Mouse (Mus musculus) cerebellum, postnatal 36 days (tissue): ENCODE data around the gene Bap1.
A peak's percentile ranks its signal among the peaks of the same experiment; 100 is the strongest.

Source experiments
- DNase-seq, 2 experiments: peaks; one replicate each; pipeline ENCODE4 v3.0.0; 2021 to 2022; ENCODE audit warnings: mixed read lengths in 2 of 2

Gene Bap1

DNA sequence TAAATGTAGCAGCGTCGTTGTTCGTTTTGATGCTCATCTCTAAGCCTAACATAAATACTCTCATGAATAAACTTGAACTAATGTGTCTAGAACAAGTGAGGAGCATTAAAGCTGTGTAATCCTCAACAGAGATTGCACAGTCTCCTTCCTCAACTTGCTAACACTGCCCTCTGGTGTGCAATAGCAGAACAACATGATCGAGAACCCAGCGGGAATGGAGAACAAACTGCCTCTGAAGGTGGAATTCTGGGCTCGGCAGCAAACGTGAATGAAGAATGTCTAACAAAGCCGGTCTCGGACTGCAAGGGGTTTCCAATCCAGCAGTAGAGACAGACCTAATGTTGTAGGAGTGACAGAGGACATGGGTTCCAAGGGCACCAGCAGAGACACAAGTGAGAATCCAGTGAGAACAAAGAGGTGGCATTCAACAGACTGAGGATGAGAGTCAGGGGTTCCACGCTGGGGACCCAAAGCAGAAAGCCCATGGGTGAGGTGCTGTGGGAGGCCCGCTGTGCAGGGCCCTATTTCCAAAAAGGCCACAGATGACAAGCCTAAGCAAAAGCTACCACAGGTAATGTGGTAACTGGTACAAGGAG, 17.2 kb upstream of the Bap1 start:
- DNase-seq = peak; percentile 83 to 91

DNA sequence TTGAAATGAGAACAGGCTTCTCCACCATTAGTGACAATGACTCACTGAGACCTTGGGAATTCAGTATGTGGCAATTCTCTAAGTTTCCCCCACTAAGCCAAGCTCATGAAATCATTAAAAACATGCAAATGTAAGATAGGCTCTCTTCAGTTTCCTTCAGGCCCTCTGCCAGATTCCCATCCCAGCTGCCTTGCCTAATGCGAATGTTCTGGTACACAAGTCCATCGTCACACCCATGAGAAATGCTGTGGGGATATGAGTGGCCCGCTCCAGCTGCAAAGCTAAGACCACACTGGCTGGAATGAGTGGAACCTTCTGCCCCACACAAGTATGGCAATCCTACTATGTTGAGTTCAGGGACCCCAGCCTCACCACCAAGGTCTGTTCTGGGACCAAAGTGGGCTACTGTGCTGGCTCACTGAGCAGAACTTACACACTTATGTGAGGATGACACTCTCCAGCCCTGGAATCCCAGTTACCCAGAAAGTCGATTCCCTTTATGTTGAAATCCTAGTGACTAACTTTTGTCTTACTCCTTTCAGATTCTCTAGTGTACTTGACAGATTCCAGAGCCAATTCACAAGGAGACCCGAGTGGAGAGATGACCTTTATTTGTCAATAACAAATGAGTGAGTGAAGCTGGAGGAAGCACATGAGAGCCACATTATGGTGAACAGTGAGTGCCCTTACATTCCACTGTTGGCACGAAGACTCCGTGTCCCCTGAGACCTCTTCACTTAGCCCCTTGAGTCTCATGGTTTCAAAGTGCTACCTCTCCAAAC, 14.0 kb upstream of the Bap1 start:
- no peak for DNase-seq

DNA sequence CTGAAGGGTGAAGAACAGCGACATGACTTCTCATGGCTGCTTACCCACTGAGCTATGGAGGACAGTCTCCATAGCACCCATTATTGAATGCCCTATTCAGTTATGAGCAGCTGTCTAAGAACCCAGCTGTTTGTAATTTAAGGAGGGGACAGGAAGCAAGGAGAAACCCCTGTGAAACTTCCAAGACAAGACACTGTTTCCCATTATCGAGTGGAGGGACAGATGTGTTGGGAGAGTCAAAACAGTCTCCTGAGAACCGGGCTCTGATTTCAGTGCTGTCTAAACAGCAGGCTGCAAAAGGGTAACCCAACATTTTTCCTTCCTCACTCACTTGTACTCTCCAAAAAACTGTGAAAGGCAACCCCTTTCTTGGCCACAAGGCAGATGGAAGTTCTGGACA, 10.7 kb upstream of the Bap1 start:
- no peak for DNase-seq

DNA sequence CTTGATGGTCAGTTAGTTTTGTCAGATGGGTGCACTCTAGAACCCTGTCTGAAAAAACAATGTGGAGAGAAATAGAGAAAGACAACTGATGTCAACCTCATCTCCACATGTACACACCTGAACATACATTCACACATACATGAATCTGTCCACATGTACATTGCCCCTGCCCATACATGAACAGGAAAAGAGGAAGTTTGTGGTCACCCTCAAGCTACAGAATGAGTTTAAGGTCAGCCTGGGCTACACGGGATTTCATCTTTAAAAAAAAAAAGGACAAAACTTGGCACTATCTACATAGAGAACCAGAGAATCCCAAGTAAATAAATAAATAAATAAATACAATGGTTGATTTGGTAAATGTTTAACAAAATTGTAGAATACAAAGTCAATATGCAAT, 6.5 kb upstream of the Bap1 start:
- DNase-seq = no peak

DNA sequence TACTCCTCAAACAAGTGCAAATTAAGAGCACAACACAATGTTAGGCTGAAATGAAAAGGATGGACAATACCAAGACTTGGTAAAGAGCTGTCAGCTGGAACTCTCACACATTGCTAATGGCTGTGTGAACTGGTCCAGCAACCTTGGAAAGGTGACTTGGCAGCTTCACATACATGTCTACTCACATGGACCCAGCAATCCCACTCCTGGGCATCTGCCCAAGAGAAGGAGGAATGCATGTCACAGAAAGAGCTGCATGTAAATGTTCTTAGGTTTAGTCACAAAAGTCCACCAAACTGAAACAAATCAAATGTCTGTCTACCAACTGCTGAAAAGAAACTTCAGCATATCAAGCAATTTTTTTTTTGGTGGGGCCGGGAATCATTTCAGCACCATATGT, 5.3 kb upstream of the Bap1 start:
- no peak for DNase-seq

DNA sequence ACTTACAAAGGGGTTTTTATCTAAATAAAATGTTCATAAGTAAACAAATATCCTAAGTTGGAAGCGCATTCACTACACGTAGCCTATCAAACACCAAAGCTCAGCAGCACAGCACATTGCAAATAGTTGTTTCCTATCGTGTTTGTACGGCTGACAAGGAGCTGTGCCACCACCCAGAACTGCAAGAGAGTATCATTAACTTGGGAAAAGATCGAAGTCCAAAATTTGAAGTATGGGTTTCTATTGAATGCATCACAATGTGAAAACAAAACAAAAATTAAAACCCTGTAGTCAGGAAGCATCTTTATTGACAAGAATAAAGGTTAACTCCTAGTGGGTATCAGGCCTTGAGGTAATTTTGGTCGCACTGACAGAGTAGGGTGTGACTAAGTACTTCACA, 2.9 kb upstream of the Bap1 start:
- no peak for DNase-seq

DNA sequence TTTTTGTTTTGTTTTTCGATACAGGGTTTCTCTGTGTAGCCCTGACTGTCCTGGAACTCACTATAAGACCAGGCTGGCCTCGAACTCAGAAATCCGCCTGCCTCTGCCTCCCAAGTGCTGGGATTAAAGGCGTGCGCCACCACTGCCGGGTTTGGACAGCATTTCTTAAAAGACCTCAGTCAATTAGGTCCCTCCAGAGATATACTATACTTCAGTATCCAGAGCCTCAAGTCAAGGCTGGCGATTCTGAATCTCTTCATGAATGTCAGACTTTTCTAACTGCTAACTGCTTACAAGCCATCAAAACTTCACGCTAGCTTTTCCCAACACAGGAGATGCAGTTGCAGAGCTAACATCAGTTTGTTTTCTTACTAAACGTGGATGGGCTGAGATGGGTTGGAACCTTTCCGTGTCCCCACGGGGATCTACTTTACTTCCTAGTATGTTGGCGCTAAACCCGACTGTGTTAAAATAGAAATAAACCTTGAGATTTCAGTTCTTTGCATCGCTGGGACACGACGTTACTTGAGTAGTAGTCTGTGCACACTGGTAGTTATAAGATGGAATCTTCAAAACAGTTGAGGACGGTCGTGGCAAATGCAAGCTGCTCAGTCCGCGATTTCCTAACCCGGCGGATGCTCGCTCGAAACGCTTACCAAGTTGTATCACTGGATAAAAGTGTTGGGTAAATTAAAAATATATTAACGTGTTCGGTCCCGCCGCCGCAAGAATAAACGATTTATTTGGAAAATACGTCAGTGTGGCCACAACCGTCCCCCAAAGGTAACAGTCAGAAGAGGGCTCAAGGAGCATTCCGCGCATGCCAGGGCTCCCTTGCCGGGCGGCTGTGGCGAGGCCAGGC, 797 bp upstream of the Bap1 start:
- DNase-seq = no peak

DNA sequence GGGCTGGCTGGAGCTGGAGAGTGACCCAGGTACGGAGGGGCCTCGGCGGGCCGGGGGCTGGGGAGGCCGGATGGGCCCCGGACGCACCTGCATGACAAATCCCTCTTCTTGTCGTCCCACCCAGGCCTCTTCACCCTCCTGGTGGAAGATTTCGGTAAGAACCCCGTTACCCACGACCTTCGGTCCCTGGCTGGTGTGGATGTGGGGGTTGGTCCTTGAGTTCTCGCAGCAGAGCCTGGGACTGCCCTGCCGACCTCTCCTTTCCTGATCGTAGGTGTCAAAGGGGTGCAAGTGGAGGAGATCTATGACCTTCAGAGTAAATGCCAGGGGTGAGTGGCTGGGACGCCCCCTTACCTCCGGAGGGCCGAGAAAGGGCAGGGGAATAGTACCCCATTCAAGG, 376 bp downstream of the Bap1 start:
- no peak for DNase-seq

DNA sequence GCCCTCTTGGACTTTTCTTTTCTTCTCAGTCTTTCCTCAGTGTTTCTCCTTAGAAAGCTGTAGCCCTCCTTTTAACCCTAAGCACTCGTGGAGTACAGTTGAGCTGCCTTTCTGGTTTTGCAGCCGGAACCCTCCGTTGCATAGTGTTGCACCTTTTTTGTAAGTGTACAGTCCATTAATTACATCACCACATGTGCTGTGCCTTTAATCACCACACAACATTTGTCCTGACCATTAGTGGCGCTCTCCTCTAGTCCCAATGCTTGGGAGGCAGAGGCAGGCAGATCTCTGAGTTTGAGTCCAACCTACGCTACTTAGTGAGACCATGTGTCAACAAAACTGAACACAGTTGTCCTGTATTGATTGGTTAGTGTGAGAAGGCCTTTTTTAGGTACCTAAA, 841 bp downstream of the Bap1 start:
- no peak for DNase-seq

DNA sequence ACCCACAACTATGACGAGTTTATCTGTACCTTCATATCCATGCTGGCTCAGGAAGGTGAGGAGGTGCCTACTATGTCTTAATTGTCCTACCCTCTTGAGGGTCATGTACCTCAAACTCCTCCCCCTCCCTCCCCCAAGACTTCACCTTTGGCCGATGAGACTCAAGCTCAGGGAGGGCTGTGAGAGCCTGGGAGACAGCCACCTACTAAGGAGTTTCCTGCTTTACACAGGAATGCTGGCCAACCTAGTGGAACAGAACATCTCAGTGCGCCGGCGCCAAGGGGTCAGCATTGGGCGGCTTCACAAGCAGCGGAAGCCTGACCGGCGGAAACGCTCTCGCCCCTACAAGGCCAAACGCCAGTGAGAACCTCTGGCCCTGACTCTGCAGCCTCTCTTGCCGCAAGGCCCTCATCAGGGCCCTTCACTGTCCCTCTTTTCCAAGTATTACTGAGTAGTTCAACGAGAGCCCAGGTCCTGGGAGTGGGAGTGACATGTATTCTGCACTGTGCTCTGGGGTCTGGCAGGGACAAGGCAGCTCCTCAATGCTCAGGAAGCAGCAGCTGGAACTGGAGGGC, 7.3 kb downstream of the Bap1 start:
- no peak for DNase-seq

DNA sequence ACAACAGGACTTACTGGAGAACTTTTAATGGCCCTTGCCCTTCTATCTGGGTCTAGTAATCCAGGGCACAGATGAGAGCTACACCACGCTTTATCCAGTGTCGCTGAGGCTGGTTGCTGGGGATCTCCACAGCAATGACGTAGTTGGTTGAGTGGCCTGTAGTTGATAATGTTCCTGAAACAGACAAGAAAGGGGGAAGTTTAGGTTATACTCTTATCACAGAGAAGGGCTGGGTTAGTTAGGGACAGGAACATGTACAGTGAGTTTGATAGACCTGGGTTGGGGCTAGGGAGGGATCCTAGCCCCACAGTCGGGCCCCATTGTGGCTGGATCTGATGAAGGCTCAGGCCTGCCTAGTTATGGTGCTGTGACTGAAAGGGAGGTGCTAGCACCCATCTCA, 9.1 kb downstream of the Bap1 start:
- DNase-seq = no peak

DNA sequence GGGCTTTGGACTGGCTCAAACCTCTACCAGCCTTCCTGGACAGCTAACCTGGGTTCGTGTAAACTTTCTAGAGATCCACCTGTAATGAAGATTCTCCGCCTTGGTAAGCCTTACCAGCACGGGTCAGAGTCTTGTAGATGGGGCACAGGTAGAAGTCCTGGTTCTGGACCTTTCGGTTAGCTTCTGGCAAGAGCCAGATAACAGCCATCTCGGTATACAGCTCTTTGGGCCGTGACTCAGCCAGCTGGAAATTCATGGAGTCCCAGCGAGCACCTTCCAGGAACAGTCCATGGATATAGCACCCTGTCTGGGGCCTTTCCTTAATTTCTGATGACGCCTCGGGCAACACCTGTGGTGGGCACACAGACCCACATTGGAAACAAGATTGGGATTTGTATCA, 9.7 kb downstream of the Bap1 start:
- no peak for DNase-seq

DNA sequence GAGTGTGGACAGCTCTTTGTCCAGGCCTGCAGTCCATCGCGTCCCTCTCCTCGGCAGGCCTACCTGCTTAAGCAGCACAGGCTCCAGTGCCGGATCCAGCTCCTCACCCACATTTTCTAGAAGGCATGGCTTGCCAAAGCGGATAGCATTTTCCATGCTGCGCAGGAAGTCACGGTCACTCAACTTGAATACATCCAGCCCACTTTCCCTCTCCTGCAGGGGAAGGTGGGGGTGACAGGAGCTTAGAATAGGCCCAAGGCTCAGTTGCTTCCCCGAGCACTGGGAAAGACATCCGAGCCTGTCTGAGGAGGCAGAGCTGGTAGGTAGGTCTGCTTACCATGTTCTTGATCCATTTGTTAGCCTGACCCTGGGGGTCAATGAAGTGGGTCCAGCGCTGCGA, 16.4 kb downstream of the Bap1 start:
- no peak for DNase-seq

DNA sequence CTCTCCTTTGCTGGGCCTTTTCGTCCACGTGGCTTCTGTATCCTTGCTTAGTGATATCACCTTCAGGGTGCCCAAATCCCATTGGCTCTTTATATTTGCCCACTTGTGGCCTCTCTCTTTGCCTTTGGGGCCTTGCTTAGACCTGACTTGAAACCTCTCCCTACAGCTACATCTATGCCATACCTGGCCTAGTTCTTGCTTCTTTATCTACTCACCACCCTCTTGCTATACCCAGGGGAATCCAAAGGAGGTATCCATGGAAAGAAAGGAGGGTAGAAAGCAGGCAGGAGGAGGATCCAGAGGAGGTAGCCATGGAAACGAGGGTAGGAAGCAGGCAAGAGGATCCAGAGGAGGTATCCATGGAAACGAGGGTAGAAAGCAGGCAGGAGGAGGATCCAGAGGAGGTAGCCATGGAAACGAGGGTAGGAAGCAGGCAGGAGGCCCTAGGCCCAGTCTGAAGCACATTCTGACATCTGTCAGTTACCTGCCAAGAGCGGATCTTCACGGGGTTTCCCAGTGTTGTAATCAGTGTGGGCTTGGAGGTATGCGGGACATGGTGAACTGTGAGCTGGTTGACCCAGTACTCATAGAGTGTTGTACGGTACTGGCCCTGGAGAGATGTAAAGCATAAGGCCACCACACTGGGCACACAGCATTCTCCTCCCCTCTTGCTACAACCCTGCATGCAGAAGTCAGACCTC, 17.2 kb downstream of the Bap1 start:
- DNase-seq = no peak

DNA sequence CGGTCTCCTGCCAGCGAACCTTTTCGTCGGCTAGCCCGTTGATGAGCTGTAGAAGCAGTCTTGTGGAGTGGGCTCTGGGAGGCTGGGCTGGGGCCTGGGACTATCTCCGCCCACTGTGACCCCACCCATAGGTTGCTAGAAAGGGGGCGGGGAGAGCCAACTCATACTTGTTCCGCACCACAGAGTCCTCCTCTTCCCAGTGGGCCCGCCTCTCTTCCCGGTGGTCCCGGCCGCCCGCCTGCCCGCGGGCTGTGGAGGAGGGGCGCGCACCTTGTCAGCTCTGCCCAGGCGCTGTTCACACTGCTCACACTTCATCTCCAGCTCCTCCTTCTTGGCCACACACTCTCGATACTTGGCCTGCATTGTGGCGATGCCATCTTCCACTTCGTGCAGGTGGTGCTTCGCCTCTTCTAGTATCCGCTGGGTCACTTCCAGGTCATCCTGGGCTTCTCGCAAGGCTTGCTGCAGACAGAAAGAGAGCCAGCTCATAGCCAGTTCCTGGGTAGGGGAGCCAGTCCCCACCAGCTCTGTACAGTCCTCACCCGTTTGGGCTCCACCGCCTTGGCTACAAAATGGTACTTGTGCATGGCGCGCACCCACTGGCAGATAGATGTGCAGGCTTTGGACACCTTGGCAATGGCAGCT, 18.3 kb downstream of the Bap1 start:
- DNase-seq = no peak

DNA sequence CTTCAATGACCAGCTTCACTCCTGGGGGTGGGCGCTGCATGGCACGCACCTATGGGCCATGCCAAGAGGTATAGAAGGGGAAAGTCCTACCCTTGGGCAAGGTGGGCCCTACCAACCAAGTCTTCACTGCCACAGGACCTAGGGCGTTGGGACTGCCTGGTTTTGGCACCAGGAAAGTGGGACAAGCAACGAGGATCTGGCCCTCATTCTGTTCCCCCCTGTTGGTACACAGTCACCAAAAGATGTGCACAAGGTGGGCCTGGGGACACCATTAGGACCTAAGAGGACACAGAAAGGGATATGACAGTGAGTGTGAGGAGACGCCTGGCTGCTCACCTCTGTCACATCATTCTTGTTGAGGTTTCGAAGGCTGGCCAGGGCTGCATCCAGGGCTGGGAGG, 19.9 kb downstream of the Bap1 start:
- no peak for DNase-seq

DNA sequence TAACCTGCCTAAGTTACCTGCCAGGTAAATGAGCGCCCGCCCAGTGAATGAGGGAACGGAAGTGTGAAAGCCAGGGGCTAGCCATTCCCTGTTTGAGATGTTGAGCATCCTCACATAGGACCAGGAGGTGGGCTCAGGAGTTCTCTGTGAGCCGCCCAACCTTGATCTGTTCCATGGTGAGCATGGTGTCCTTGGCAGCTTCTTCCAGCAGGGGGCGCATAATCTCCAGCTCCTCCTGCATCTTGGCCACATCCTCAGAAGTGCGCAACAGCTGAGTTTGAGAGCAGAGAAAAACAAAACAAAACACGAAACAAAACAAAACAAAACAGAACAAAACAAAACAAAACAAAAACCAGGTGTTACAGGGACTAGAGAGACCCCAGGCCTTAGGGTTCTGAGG, 20.9 kb downstream of the Bap1 start:
- DNase-seq = peak; percentile 78 to 82

DNA sequence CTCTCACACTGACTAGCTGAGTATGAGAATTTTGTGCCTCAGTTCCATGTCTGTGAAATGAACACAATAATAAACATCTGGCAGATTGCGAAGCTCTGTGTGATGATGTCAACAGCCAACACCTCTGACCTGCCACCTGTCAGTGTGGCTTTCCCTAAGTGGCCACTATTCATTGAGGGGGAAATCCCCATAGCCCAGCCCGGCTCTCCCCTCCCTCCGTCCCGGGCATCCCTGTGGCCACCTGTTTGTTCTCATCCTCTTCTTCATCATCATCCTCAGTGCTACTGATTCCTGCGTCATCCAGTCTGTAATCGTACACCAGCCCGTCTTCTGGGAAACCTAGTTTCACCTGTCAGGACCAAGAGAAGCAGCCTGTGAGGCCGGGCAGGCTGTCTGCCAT, 34.5 kb downstream of the Bap1 start:
- DNase-seq = no peak
